Mouse (Mus musculus) C2C12 (cell line): ENCODE data around the gene Mrrf. TPM values are rescaled to one million over a fixed set of nuclear protein-coding genes. Genes with fewer than 3 reads are reported as not detected.

Experiments
- H3K27me3 ChIP-seq: one replicate; pipeline ENCODE4 v1.6.1; 2011; ENCODE audit not compliant: control insufficient read depth, insufficient read depth, insufficient read length
- H3K36me3 ChIP-seq: one replicate; pipeline ENCODE4 v1.6.1; 2011; ENCODE audit not compliant: control insufficient read depth, insufficient read depth
- H3K4me3 ChIP-seq: one replicate; pipeline ENCODE4 v1.5.1; 2011; ENCODE audit warnings: mild to moderate bottlenecking, control low read depth; ENCODE audit not compliant: poor library complexity, insufficient read depth, severe bottlenecking
- H3K79me2 ChIP-seq: one replicate; pipeline ENCODE4 v1.6.1; 2011; ENCODE audit not compliant: control insufficient read depth, insufficient read depth
- H3K79me3 ChIP-seq: one replicate; pipeline ENCODE4 v1.6.1; 2011; ENCODE audit warnings: low read depth, control low read depth
- H3ac ChIP-seq: one replicate; pipeline ENCODE3; 2011; ENCODE audit warnings: low read depth; ENCODE audit not compliant: control insufficient read depth, insufficient read length
- CEBPB ChIP-seq: IDR thresholded peaks from one replicate; pipeline ENCODE4 v1.6.1; 2011; ENCODE audit warnings: low read depth, mild to moderate bottlenecking, control low read depth, moderate library complexity
- CTCF ChIP-seq: IDR thresholded peaks from one replicate; pipeline ENCODE4 v1.5.1; 2011; ENCODE audit not compliant: control insufficient read depth, insufficient read depth, insufficient read length
- FOSL1 ChIP-seq: IDR thresholded peaks from one replicate; pipeline ENCODE4 v1.8.0; 2011; ENCODE audit warnings: mild to moderate bottlenecking, low read length; ENCODE audit not compliant: poor library complexity, insufficient read depth, severe bottlenecking
- MAX ChIP-seq: IDR thresholded peaks from one replicate; pipeline ENCODE4 v1.6.1; 2011; ENCODE audit warnings: mild to moderate bottlenecking, control low read depth
- MYOD1 ChIP-seq: IDR thresholded peaks from one replicate; pipeline ENCODE4 v1.6.1; 2011; ENCODE audit warnings: low read depth; ENCODE audit not compliant: control insufficient read depth, insufficient read length
- MYOG ChIP-seq: IDR thresholded peaks from one replicate; pipeline ENCODE4 v1.6.1; 2011; ENCODE audit not compliant: control insufficient read depth, insufficient read length; ENCODE audit errors: extremely low read depth
- USF1 ChIP-seq: IDR thresholded peaks from one replicate; pipeline ENCODE4 v1.6.1; 2011; ENCODE audit warnings: low read depth, mild to moderate bottlenecking, control low read depth, moderate library complexity
- polyA plus RNA-seq: library from polyadenylated mRNA; unstranded; fragments of >200 nt; fragmentation: generic; extraction: Trizol; gene quantifications from one replicate; pipeline ENCODE4 v1.2.1, GENCODE M21; 2012; ENCODE audit warnings: missing spikeins

The Mrrf gene
- polyA plus RNA-seq, 1 experiment: 25.4 TPM

DNA sequence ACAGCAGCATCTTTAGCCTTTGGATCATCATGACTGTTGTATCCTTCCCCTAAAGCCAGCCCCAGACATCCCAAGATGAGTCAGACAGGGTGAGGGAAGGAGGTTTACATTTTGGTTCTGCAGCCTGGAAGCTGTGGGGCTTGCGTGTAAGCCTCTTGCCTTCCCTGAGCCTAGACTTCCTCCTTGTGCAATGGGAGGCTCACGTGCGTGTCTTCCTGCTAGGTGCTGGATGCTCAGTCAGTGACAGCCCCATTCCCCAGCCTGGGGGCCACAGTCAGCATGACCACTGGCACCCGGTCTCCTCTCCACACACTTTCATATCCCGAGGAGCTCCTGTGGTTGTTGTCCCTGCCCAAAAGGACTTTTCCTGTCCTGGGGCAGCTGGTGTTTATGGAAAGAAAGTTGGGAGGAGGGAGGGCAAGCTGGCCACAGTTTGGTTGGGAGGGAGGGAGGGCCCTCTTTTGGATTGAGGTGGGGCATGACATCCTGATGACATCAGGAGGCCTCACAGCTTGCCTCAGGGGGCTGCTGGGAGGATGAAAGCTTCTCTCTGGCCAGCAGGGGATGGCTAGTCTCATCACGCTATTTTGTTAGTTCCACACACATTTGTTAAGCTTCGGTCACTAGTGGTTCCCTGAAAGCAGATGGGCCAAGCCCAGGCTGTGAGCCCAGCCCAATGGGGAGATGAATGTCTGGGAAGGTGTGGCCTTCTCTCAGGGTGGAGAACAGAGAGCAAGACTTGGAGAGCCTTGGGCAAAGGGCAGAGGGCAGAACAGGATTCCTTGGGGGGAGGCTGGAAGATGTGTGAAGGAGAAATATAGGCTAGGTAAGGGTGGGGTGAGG is 98.6 kb downstream of the Mrrf start:
- H3ac ChIP-seq: peak overlapping the region; percentile 65
- peaks cover 99% of the 10 kb centered on the region for H3K79me2 ChIP-seq
- H3K79me3 ChIP-seq: peaks cover 78% of the 10 kb centered on the region
- TF ChIP-seq MYOD1 (no peak), CEBPB (peak; percentile 66), USF1 (peak; percentile 56)
- H3K36me3 ChIP-seq: peaks cover 56% of the 10 kb centered on the region
- no peak overlapping the region for H3K4me3 ChIP-seq
- no peaks in the 10 kb centered on the region for H3K27me3 ChIP-seq

DNA sequence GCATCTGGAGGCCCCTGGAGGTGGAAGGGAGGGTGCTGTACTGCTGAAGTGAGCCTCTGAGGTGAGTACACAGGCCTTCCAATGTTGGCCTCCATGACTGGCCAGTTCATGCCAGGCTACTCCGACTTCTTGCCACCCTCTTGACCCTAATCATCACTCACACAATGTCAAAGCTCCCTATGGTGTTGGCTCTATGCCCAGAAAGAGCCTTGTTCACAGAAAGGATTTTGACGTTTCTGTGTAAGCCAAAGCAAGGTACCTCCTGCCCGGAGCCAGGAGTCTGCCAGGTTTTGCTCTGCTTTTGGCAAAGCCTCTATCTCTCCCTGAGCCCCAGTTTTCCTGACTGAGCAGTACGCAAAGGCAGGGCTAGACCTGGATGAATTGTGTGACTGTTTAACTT is 99.7 kb downstream of the Mrrf start:
- H3K79me2 ChIP-seq: peaks cover 91% of the 10 kb centered on the region
- peaks cover 78% of the 10 kb centered on the region for H3K79me3 ChIP-seq
- H3ac ChIP-seq: no peak overlapping the region
- peaks cover 68% of the 10 kb centered on the region for H3K36me3 ChIP-seq
- H3K4me3 ChIP-seq: no peak overlapping the region
- no peaks in the 10 kb centered on the region for H3K27me3 ChIP-seq
- no peak for TF ChIP-seq USF1
- no peak for TF ChIP-seq CEBPB
- TF ChIP-seq FOSL1: no peak
- TF ChIP-seq MYOD1: no peak
- no peak for TF ChIP-seq CTCF
- no peak for TF ChIP-seq MAX
- TF ChIP-seq MYOG: no peak

DNA sequence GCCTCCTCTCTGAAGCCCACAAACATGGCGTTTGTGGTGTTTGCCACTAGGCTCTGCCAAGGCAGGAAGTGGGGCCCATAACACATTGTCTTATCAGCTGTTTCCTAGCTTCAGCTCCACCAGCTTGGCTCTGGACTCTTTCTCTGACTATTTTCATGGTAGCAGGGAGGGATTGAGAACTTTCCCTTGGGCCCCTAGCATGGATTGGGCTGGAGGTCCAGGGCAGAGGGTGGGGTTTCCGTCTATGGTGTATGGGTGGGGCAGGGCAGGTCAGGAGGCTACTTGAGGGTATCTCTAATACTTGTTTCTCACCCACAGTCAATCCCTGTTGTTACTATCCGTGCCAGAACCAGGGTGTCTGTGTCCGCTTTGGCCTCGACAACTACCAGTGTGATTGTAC is 100.7 kb downstream of the Mrrf start:
- no peak overlapping the region for H3K4me3 ChIP-seq
- H3K36me3 ChIP-seq: peaks cover 78% of the 10 kb centered on the region
- no peak overlapping the region for H3ac ChIP-seq
- TF ChIP-seq FOSL1 (no peak), MYOD1 (no peak), MYOG (no peak), MAX (no peak), USF1 (no peak), CTCF (no peak)
- H3K79me2 ChIP-seq: peaks cover 82% of the 10 kb centered on the region
- H3K79me3 ChIP-seq: peaks cover 68% of the 10 kb centered on the region
- no peaks in the 10 kb centered on the region for H3K27me3 ChIP-seq

DNA sequence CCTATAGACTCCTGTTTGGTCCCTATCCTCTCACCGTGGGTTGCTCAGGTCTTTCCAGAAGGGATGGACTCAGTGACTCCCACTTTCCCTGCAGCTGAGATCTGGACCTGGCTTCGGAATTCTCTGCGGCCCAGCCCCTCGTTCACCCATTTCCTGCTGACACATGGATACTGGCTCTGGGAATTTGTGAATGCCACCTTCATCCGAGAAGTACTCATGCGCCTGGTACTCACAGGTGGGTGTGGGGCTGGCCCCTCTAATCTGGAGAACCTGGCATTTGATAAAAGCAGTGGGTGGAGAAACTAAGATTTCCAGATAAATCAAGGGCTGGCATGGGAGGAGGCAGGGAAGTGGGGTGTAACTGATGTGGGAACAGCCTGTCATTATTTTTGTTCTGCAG is 101.4 kb downstream of the Mrrf start:
- TF ChIP-seq MYOG (no peak), CEBPB (no peak), USF1 (no peak), CTCF (no peak), FOSL1 (no peak), MAX (no peak), MYOD1 (no peak)

DNA sequence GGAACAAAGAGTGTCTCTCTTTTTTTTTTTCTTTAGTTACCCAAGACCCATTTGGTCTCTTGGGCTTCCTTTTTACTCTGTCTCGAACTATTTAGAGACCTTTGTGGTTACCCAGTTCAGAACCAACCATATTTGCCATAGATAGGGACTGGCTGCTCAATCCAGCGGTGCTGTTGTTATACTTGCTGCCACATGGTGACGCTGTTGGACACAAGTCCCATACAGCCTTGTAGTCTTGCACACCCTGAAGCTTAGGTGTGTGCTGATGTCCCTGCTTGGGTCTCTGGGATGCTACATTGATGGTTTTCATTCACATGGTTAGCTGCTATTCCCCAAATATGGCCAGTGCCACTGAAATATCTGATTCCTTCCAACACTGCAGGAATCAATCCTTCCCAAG is 102.3 kb downstream of the Mrrf start:
- H3K79me3 ChIP-seq: peaks cover 54% of the 10 kb centered on the region
- no peak overlapping the region for H3ac ChIP-seq
- no peaks in the 10 kb centered on the region for H3K27me3 ChIP-seq
- no peak overlapping the region for H3K4me3 ChIP-seq
- no peak for TF ChIP-seq MAX
- H3K79me2 ChIP-seq: peaks cover 66% of the 10 kb centered on the region
- H3K36me3 ChIP-seq: peaks cover 83% of the 10 kb centered on the region

More for the DNA sequence above, 101.4 kb downstream of the Mrrf start:
- peaks cover 62% of the 10 kb centered on the region for H3K79me3 ChIP-seq
- no peaks in the 10 kb centered on the region for H3K27me3 ChIP-seq
- H3K36me3 ChIP-seq: peaks cover 84% of the 10 kb centered on the region
- H3K79me2 ChIP-seq: peaks cover 75% of the 10 kb centered on the region
- no peak overlapping the region for H3K4me3 ChIP-seq
- no peak overlapping the region for H3ac ChIP-seq

DNA sequence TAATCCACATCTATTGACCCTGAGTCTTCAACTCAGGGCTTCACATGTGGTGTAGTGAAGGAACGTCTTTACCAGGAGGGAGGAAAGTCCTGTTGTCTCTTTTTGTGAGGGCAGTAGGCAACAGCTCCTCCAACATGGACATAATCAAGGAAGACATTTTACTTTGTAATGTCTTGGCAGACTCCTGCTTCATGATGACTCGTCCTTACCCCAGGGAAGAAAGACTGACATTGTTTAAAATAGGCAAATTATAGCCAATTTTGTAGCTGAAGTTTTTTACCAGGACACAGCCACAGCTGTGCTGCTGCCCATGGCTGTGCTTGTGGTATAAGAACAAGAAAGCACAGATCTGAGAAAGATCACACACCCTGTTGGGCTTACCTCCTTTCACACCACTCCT is 102.8 kb downstream of the Mrrf start:
- Histone ChIP-seq H3K79me2 (peaks cover 61% of the 10 kb centered on the region), H3K4me3 (no peak overlapping the region), H3K36me3 (peaks cover 79% of the 10 kb centered on the region), H3K27me3 (no peaks in the 10 kb centered on the region), H3K79me3 (peaks cover 50% of the 10 kb centered on the region), H3ac (no peak overlapping the region)
- no peak for TF ChIP-seq MYOG
- no peak for TF ChIP-seq MAX
- TF ChIP-seq MYOD1: peak; percentile 7
- TF ChIP-seq CEBPB: no peak
- no peak for TF ChIP-seq USF1

Other genes starting within 250 kb of the Mrrf start
- 7.0 TPM for gene Ttll11, start 156.5 kb upstream of the Mrrf start, polyA plus RNA-seq
- 260 TPM for gene Ndufa8, start 87.0 kb upstream of the Mrrf start, polyA plus RNA-seq
- gene Morn5, start 86.9 kb upstream of the Mrrf start, polyA plus RNA-seq: 0.11 TPM
- 6.6 TPM for gene Lhx6, start 31.0 kb upstream of the Mrrf start, polyA plus RNA-seq
- gene Rbm18, start 384 bp downstream of the Mrrf start, polyA plus RNA-seq: 16.0 TPM
- gene Ptgs1, start 94.0 kb downstream of the Mrrf start, polyA plus RNA-seq: 336 TPM
- not detected for gene Olfr338, start 237.1 kb downstream of the Mrrf start, polyA plus RNA-seq